Mouse (Mus musculus) erythroblast, embryonic 14.5 days (primary cell): ENCODE data around the gene Tmem132e.

Source experiments
- GATA1 ChIP-seq: IDR thresholded peaks from 2 replicates; pipeline ENCODE4 v1.6.1; 2012; ENCODE audit warnings: low read length, inconsistent platforms, mixed read lengths
- TAL1 ChIP-seq: IDR thresholded peaks from 3 replicates; pipeline ENCODE4 v1.6.1; 2012; ENCODE audit warnings: low read length, inconsistent platforms, mixed read lengths

DNA sequence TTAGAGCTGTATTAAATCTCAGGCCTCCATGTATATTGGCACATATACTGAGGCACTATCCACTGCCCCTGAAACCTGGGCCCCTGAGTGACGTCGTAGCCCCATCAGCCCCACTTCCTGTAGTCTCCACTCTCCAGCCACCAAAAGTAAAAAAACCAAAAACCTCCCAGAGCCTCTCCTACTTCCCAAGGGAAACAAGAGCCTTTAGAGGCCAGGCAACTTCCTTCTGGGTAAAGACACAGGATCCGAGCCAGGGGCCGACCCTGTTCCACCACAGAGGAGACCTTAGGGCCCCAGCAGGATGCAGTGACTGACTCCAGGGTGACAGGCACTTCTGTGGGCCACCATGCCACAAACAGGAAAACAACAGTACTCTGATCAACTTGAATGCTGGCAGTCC is 40.1 kb downstream of the Tmem132e start:
- no peak for TF ChIP-seq GATA1
- no peak for TF ChIP-seq TAL1
